Mouse (Mus musculus) spleen, postnatal 36 days (tissue): ENCODE measurements around the gene Il1b.
A peak's percentile ranks its signal among the peaks of the same experiment; 100 is the strongest.

Experiments used
- DNase-seq, 2 experiments: peaks; one replicate each; pipeline ENCODE4 v3.0.0; 2022; ENCODE audit warnings: low spot score in 2 of 2, mixed read lengths in 1 of 2

The Il1b gene

GRCm38 (mm10) chr2:129371039-129371438 is at the start of gene Il1b:
Gene Il1b (minus strand): TSS chr2:129371139.
- no peak for DNase-seq

GRCm38 (mm10) chr2:129419361-129419880 is 48.5 kb upstream of the Il1b start:
- no peak for DNase-seq

DNA sequence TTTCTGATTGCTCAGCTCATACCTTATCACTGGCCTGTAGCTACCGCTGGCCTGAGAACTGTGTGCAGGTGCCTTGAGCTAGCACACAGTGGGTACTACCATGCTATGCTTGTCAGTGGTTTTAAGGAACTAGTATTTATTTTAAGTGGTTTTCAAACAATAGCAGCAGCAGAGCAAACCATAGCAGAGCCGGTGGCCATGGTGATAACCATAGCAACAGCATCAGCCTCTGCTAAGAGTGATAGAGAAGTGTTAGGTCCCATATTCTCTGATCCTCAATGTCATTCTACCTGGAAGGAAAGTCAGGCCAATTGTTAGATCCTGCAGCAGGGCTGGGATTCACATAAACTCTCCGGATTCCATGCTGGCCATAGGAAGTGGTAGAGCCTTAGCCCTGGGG is 43.7 kb upstream of the Il1b start:
- DNase-seq, result no peak

- no peak for DNase-seq
Observed at GRCm38 (mm10) chr2:129413488-129413887, 42.5 kb upstream of the Il1b start.

DNA sequence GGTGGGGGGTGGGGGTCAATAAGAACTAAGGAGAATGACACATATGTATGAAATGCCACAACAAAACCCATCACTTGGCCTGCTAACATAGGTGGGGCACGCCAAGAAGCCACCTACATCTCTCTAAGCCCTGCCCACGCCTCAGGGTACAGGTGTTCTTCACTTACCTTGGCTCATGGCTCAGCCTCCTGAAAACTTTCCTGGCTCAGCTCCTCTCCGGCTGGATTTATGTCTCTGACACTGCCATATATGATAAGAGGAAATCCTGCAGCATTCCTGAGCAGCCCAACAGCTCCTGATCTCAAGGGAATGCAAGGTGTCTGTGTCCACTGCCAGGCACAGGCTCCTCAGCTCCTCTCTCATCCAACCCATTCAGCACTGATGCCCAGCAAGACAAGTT is 40.7 kb upstream of the Il1b start:
- no peak for DNase-seq

DNA sequence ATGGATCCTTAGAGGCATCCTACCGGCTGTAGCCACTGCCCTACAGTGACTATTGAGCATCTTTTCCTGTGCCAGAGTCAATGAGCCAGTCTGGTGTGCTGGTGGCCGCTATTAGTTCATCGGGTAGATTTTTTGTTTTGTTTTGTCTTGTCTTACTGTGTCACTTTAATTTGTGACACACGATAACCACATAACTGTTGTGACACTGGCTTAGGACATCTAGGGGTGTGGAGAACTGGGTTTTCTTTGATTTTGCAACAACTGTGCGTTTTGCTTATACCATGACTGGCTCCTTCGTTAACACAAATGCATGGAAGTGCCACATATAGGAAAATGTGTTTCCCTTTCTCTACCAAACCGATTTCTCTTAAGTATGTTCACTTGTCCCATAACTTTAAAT is 39.4 kb upstream of the Il1b start:
- no peak for DNase-seq

DNA sequence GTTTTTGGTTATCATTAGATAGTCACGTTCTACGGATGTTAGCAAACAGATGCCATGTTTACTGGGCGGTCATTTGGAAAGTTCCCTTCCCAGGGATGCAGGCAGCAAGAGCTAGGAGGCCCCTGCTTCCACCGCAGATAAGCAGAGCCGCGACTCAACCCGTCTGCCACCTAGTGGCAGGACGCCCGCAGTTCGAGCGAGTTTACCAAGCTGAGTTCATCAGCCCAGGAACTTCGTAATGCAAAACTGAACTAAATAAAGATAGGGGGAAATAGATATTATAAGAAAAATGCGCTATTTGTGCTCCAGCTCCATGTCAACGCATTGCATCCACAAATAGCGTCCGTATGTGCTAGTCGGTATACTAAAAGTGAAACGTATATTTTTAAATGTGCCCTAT is 37.5 kb upstream of the Il1b start:
- peak; percentile 37 to 47 for DNase-seq

DNA sequence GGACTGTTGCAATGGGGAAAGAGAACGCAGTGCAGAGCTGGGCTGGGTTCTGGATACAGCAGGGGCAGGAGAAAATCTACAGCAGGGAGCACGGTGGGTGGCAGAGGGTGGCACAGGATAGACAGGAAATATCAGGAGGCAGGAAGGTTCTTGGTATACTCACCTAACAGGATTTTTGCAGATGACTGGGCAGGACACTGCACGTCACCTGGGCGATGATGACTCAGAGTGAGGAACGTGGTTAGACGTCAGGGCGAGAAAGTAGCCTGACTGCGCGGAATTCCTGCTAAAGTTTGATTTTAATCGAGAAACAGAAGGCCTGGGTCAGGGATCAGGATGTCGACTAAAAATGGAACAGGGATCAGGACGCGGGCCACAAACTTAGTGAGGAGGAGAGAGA is 36.7 kb upstream of the Il1b start:
- DNase-seq, result no peak

GRCm38 (mm10) chr2:129406508-129406907 is 35.6 kb upstream of the Il1b start:
- DNase-seq, result no peak

GRCm38 (mm10) chr2:129403786-129404185 is 32.8 kb upstream of the Il1b start:
- DNase-seq, result no peak

- no peak for DNase-seq
Observed at GRCm38 (mm10) chr2:129402330-129402729, 31.4 kb upstream of the Il1b start.

GRCm38 (mm10) chr2:129401803-129402202 is 30.9 kb upstream of the Il1b start:
- no peak for DNase-seq

DNA sequence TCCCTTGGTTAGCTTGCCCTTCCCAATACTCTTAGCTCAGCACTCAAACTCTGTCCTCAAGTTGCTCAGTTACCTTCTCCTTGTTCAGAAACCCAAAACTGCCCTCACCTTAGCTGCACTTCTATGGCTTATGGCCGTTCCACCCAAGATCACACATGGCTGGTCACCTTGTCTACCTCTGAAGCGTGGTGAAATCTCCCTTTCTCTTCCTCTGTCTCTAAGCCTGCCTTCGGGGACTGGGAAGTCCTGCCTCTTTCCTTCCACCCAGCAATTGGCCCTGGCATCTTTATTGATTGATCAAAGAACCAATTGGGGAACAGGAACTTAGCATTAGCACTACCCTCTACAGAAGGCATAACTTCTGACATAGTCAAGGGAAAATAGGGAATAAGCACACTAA is 27.2 kb upstream of the Il1b start:
- DNase-seq, result no peak

DNA sequence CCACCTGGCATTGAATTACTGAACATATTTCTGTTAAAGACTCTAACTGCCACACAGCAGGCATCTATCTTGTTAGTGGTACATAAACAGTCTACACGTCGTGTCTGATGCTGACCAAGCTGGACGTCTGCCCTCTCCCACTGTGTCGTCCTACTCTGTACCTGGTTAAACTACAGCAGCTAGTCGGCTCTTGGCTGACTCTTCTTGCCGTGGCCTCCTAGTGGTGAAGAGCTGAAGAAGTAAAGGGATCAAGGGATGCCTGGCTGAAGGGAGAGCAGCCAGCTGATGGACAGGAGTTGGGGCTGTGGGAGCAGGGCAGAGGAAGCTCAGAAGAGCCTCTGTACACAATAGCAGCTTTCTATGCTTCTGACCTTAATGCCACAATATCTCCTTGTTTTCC is 22.6 kb upstream of the Il1b start:
- DNase-seq, result peak; percentile 19 to 20

- no peak for DNase-seq
Observed at GRCm38 (mm10) chr2:129390161-129390560, 19.2 kb upstream of the Il1b start.

- no peak for DNase-seq
Observed at GRCm38 (mm10) chr2:129389323-129389722, 18.4 kb upstream of the Il1b start.

- DNase-seq, result peak; percentile 72 to 79
Observed at GRCm38 (mm10) chr2:129385331-129385730, 14.4 kb upstream of the Il1b start.

- no peak for DNase-seq
Observed at GRCm38 (mm10) chr2:129384272-129384660, 13.3 kb upstream of the Il1b start.

DNA sequence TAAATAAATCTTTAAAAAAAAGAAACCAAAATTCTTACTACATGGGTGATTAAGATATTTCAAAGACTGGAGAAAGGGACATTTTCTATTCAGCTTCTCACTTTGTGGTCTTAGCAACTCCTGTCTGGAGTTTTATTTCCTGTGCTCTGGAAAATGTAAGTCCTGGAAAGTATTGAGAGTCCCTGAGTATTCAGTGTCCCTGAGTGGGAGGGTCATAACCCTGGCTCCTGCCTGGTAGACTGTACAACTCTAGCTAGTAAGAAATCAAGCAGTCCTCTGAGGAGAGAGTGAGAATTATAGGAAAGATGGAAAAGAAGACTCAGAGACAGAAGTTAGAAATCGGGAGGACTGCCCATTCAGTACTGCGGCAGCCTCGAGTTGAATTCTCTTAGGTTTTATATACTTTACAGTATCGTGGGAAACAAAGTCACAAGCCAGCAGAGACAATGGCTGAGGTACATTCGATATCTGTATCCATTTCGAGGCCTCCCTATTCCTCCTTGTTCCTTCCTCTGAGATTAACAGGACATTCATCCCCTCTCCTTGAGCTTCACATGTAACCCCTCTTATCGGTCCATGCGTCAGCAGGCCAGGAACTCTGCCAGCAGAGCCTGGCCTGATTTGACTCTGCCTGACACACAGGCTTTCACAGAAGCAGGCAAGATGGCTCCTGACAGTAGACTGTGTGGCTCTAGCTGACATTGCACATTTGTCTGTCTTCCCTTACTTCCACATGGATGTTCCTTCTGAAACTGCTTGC is 12.8 kb upstream of the Il1b start:
- DNase-seq, result no peak

DNA sequence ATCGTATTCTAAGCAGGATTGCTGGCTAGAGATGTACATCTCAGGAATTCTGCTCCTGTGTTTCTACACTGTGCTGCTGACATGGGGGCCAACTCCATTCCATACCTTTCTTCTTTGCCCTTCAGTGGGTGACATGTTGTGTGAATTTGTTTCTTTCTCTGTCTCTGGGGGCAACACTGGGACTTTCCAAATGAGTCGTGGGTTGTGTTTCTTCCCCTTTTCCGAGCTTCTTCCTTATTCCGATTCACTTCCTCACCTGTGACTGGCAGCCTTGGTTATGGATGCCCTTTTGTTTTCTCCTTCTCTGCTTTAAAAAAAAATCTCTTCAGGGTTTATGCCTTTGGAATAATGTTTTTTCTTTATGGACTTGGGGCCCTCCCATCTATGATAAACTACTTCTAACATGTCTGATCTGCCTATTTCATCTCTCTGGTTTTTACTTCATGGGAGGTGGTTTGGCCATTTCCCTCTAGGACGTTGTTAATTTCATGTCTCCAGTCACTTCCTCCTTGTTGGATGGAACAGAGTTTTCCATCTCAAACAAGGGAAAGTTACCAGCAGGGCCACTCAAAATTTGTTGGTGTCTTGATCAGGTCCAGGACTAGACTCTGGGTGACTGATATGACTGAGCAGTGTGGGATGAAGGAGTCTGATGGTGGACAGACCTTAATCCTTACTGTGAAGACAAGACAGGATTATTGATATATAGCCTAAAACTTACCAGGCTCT is 10.0 kb upstream of the Il1b start:
- peak; percentile 11 to 53 for DNase-seq

GRCm38 (mm10) chr2:129380211-129380610 is 9.3 kb upstream of the Il1b start:
- peak; percentile 30 to 48 for DNase-seq

- DNase-seq, result peak; percentile 67 to 74
Observed at GRCm38 (mm10) chr2:129373307-129373706, 2.4 kb upstream of the Il1b start.

DNA sequence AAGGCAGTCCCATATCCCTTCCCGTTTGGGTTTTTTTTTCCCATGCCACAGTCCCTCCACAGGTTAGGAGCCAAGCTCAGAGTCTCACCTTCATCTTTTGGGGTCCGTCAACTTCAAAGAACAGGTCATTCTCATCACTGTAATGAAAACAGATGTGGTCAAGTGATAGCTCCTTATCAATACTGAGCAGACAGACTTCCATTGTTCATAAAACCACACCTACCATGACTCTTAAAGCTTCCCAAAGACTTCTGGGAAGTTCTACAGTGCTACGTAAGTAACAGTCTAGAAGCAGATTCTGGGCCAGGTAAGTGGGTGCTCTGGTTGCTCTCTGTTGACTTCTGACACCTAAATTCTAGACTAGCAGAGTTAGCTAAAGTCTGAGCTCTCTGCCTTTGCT is 1.3 kb downstream of the Il1b start:
- DNase-seq, result no peak
